Mouse (Mus musculus): ENCODE data around the gene Sltm.
"Not testable (repeated sequence)": the region's sequence is repeated elsewhere in the genome, so short reads cannot be mapped to it uniquely, and the experiment has no call there.

Gene Sltm

GRCm38 (mm10) chr9:70542305-70543041 lies at the start of gene Sltm:
TSS of gene Sltm (plus strand) at chr9:70542754.
- peak; percentile 95 for DNase-seq (ENCODE audit: low read depth, low spot score)

- no peak for DNase-seq (ENCODE audit: low read depth, low spot score)
These were observed 49.5 kb upstream of the Sltm start for GRCm38 (mm10) chr9:70493038-70493437.

- no peak for DNase-seq (ENCODE audit: low read depth, low spot score)
These were observed 45.6 kb upstream of the Sltm start for GRCm38 (mm10) chr9:70496990-70497389.

GRCm38 (mm10) chr9:70502284-70503014 lies 40.1 kb upstream of the Sltm start:
- DNase-seq (ENCODE audit: low read depth, low spot score): no peak

- DNase-seq (ENCODE audit: low read depth, low spot score): no peak
These were observed 39.4 kb upstream of the Sltm start for GRCm38 (mm10) chr9:70503015-70503603.

GRCm38 (mm10) chr9:70503626-70504041 lies 38.9 kb upstream of the Sltm start, which contains the start of gene Rnf111:
TSS of gene Rnf111 (minus strand) at chr9:70503725.
- DNase-seq (ENCODE audit: low read depth, low spot score): peak; percentile 94

GRCm38 (mm10) chr9:70506186-70506585 lies 36.4 kb upstream of the Sltm start:
- DNase-seq (ENCODE audit: low read depth, low spot score): no peak

GRCm38 (mm10) chr9:70506787-70507186 lies 35.8 kb upstream of the Sltm start:
- DNase-seq (ENCODE audit: low read depth, low spot score): no peak

GRCm38 (mm10) chr9:70509906-70510525 lies 32.5 kb upstream of the Sltm start:
- DNase-seq (ENCODE audit: low read depth, low spot score): no peak

- no peak for DNase-seq (ENCODE audit: low read depth, low spot score)
These were observed 31.5 kb upstream of the Sltm start for GRCm38 (mm10) chr9:70510998-70511583.

GRCm38 (mm10) chr9:70511681-70512080 lies 30.9 kb upstream of the Sltm start:
- DNase-seq (ENCODE audit: low read depth, low spot score): no peak

GRCm38 (mm10) chr9:70520651-70521050 lies 21.9 kb upstream of the Sltm start:
- no peak for DNase-seq (ENCODE audit: low read depth, low spot score)

- no peak for DNase-seq (ENCODE audit: low read depth, low spot score)
These were observed 18.7 kb upstream of the Sltm start for GRCm38 (mm10) chr9:70523813-70524212.

- DNase-seq (ENCODE audit: low read depth, low spot score): no peak
These were observed 18.2 kb upstream of the Sltm start for GRCm38 (mm10) chr9:70524366-70524765.

GRCm38 (mm10) chr9:70533328-70533727 lies 9.2 kb upstream of the Sltm start:
- no peak for DNase-seq (ENCODE audit: low read depth, low spot score)

- DNase-seq (ENCODE audit: low read depth, low spot score): no peak
These were observed 970 bp upstream of the Sltm start for GRCm38 (mm10) chr9:70541584-70541983.

GRCm38 (mm10) chr9:70543048-70543880 lies 710 bp downstream of the Sltm start:
- DNase-seq (ENCODE audit: low read depth, low spot score): no peak

GRCm38 (mm10) chr9:70543985-70544384 lies 1.4 kb downstream of the Sltm start:
- no peak for DNase-seq (ENCODE audit: low read depth, low spot score)

- no peak for DNase-seq (ENCODE audit: low read depth, low spot score)
These were observed 2.3 kb downstream of the Sltm start for GRCm38 (mm10) chr9:70544831-70545230.

- not testable (repeated sequence) for DNase-seq (ENCODE audit: low read depth, low spot score)
These were observed 4.0 kb downstream of the Sltm start for GRCm38 (mm10) chr9:70546576-70546975.

GRCm38 (mm10) chr9:70548304-70548703 lies 5.8 kb downstream of the Sltm start:
- DNase-seq (ENCODE audit: low read depth, low spot score): no peak
